Mouse (Mus musculus) liver, embryonic 13.5 days (tissue): ENCODE data around the gene Lect2. TPM values are rescaled to one million over a fixed set of nuclear protein-coding genes. Genes with fewer than 3 reads are reported as not detected.

Experiments used
- ATAC-seq: fragments of 200-750 bp; cut with Nextera tagmentation; 2 replicates; pipeline ENCODE4 v1.8.0; 2017; ENCODE audit warnings: low read depth, mild to moderate bottlenecking, moderate number of reproducible peaks, moderate library complexity
- DNase-seq: peaks from one replicate; pipeline ENCODE4 v3.0.0; 2022
- H3K27ac ChIP-seq: fragments of 300-500 bp; sonication (generic); 2 replicates; pipeline ENCODE4 v1.5.1; 2015; ENCODE audit warnings: moderate library complexity, mild to moderate bottlenecking, inconsistent platforms
- H3K27me3 ChIP-seq: fragments of 300-500 bp; sonication (generic); 2 replicates; pipeline ENCODE4 v1.6.1; 2015; ENCODE audit warnings: mild to moderate bottlenecking, inconsistent platforms
- H3K36me3 ChIP-seq: fragments of 300-500 bp; sonication (generic); 2 replicates; pipeline ENCODE4 v1.6.1; 2015; ENCODE audit warnings: mild to moderate bottlenecking, inconsistent platforms
- H3K4me1 ChIP-seq: fragments of 300-500 bp; sonication (generic); replicated peaks from 2 replicates; pipeline ENCODE4 v1.6.1; 2015; ENCODE audit warnings: inconsistent platforms
- H3K4me2 ChIP-seq: fragments of 300-500 bp; sonication (generic); 2 replicates; pipeline ENCODE4 v1.6.1; 2015; ENCODE audit warnings: inconsistent platforms, mild to moderate bottlenecking, moderate library complexity
- H3K4me3 ChIP-seq: fragments of 300-500 bp; sonication (generic); replicated peaks from 2 replicates; pipeline ENCODE4 v1.5.1; 2015; ENCODE audit warnings: mild to moderate bottlenecking, inconsistent platforms
- H3K9ac ChIP-seq: fragments of 300-500 bp; sonication (generic); 2 replicates; pipeline ENCODE4 v1.6.1; 2015; ENCODE audit warnings: mild to moderate bottlenecking, inconsistent platforms
- H3K9me3 ChIP-seq: fragments of 300-500 bp; sonication (generic); replicated peaks from 2 replicates; pipeline ENCODE4 v1.6.1; 2016; ENCODE audit warnings: inconsistent platforms
- WGBS: fragments of 180-500 bp; shearing (Covaris S2); methylation state at CpG from one replicate; pipeline ENCODE4 v1.1.7; 2015; ENCODE audit not compliant: insufficient replicate concordance; 5-methylcytosine and 5-hydroxymethylcytosine counted together
- polyA plus RNA-seq: library from polyadenylated mRNA; unstranded; fragments of >200 nt; fragmentation: Nextera tagmentation; extraction: Ambion mirVana; gene quantifications from 2 replicates; pipeline ENCODE4 v1.2.1, GENCODE M21; 2015

Lect2 gene
- polyA plus RNA-seq, 1 experiment from 2014 or later = 57.8 TPM

DNA sequence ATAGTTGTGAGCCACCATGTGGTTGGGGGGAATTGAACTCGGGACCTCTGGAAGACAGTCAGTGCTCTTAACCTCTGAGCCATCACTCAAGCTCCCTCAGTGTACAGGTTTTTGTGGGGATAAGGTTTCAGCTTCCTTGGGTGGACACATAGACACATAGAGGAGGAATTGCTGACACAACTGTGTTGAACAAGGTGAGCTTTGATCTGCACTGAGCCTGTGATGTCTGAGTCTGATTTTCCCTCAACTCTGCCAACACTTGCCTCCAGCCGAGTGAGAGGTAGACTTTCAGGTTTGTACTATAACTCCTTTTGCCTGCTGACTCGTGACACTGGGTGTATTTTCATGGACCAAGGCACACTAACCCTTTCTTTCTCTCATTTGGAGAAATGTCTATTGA lies 8.4 kb upstream of the Lect2 start:
- Histone ChIP-seq H3K4me3 (no peak overlapping the region), H3K9ac (no peak overlapping the region), H3K9me3 (no peaks in the 10 kb centered on the region), H3K27ac (no peak overlapping the region), H3K27me3 (no peaks in the 10 kb centered on the region), H3K4me1 (peaks cover 17% of the 10 kb centered on the region), H3K4me2 (no peak overlapping the region), H3K36me3 (no peaks in the 10 kb centered on the region)
- 37% methylated on average over 3 of the region's 3 CpGs for WGBS
- DNase-seq (no peak), ATAC-seq (no peak)

DNA sequence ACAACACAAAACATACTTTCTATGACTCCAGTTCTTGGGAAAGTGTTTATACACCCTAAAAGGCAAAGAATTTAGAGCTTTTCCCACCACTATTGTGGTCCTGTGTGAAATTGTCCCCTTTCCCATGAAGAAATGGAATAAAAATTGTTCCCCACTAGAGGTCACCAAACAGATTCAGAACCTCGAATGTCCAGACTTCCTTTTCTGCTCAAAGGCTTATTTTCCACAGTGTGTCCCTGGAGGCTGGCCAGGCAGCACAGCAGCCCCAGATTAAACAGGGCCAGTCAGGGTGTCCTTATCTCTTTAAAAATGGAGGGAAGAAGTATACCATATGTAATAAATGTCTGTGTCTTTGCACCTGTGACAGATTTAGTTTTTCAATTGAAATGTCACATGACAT lies 7.7 kb upstream of the Lect2 start:
- DNase-seq = no peak
- H3K4me3 ChIP-seq = no peak overlapping the region
- 0% methylated on average over 1 of the region's 1 CpGs for WGBS
- ATAC-seq = no peak
- no peaks in the 10 kb centered on the region for H3K36me3 ChIP-seq
- H3K27me3 ChIP-seq = no peaks in the 10 kb centered on the region
- H3K9ac ChIP-seq = no peak overlapping the region
- H3K27ac ChIP-seq = no peak overlapping the region
- no peaks in the 10 kb centered on the region for H3K9me3 ChIP-seq
- peaks cover 17% of the 10 kb centered on the region for H3K4me1 ChIP-seq
- H3K4me2 ChIP-seq = no peak overlapping the region

DNA sequence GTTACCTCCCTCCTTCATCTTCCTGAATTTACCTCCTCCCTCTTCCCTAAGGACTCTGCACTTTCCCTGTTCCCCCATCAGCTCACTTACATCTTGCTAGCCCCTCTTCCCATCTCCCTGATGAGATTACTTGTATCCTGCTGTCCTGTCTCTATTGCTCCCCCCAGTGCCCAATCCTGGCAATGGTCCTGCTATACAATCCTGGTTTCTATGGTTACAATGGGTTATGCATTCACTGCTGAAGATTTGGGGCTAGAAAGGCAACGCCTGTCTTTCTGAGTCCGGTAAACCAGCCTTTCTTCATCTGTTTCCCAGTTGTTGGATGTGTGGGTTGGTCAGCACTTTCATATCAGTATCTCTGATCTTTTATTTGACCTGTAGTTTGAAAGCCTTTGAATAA lies 6.1 kb upstream of the Lect2 start:
- WGBS = 7% methylated on average over 2 of the region's 2 CpGs
- Histone ChIP-seq H3K4me2 (no peak overlapping the region), H3K4me1 (peaks cover 7% of the 10 kb centered on the region; the same call in 1 of the 2 replicates), H3K27me3 (no peaks in the 10 kb centered on the region), H3K9ac (no peak overlapping the region), H3K4me3 (no peak overlapping the region), H3K27ac (no peak overlapping the region), H3K36me3 (no peaks in the 10 kb centered on the region), H3K9me3 (no peaks in the 10 kb centered on the region)
- ATAC-seq = no peak
- peak; percentile 20 for DNase-seq

DNA sequence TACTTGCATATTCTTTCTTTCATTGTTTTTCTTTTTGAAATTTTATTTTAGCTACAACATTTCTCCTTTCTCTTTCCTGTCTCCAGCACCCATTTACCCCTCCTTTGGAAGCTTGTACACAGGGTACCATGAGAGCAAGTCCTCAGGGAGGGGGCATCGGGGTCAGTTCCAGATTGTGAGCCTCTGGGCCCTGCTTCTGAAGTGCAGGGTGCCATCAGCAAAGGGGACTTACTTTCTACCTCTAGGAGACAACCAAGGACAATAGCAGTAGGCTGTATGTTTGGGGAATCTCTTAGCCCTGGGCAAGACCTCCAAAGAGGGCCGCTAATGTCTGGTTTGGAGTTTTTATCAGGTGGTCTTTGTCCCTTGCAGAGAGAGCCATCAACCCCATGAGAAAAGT lies 5.6 kb upstream of the Lect2 start:
- Histone ChIP-seq H3K27me3 (no peaks in the 10 kb centered on the region), H3K9me3 (no peaks in the 10 kb centered on the region), H3K4me1 (0 out of 2 replicates have a peak, but pooled peaks cover 5% of the 10 kb centered on the region), H3K4me3 (no peak overlapping the region), H3K36me3 (no peaks in the 10 kb centered on the region), H3K4me2 (no peak overlapping the region), H3K27ac (no peak overlapping the region), H3K9ac (no peak overlapping the region)
- WGBS = 36% methylated on average over 2 of the region's 2 CpGs
- DNase-seq = no peak
- no peak for ATAC-seq

GRCm38 (mm10) chr13:56551661-56552060 lies 3.4 kb upstream of the Lect2 start:
- H3K4me3 ChIP-seq = no peak overlapping the region
- no peak for DNase-seq
- H3K9me3 ChIP-seq = no peaks in the 10 kb centered on the region
- H3K27me3 ChIP-seq = no peaks in the 10 kb centered on the region
- no peak overlapping the region for H3K27ac ChIP-seq
- H3K4me2 ChIP-seq = no peak overlapping the region
- no peaks in the 10 kb centered on the region for H3K36me3 ChIP-seq
- H3K9ac ChIP-seq = no peak overlapping the region
- H3K4me1 ChIP-seq = 0 out of 2 replicates have a peak, but pooled peaks cover 5% of the 10 kb centered on the region
- WGBS = 25% methylated on average over 6 of the region's 6 CpGs
- no peak for ATAC-seq

- no peaks in the 10 kb centered on the region for H3K36me3 ChIP-seq
- 0 out of 2 replicates have a peak, but pooled peaks cover 5% of the 10 kb centered on the region for H3K4me1 ChIP-seq
- DNase-seq (no peak), ATAC-seq (no peak)
- no peaks in the 10 kb centered on the region for H3K27me3 ChIP-seq
- H3K4me2 ChIP-seq = no peak overlapping the region
- H3K27ac ChIP-seq = no peak overlapping the region
- WGBS = 13% methylated on average over 1 of the region's 1 CpGs
- H3K9ac ChIP-seq = no peak overlapping the region
- H3K4me3 ChIP-seq = no peak overlapping the region
- no peaks in the 10 kb centered on the region for H3K9me3 ChIP-seq
Observed at GRCm38 (mm10) chr13:56550574-56550973, 2.3 kb upstream of the Lect2 start.

DNA sequence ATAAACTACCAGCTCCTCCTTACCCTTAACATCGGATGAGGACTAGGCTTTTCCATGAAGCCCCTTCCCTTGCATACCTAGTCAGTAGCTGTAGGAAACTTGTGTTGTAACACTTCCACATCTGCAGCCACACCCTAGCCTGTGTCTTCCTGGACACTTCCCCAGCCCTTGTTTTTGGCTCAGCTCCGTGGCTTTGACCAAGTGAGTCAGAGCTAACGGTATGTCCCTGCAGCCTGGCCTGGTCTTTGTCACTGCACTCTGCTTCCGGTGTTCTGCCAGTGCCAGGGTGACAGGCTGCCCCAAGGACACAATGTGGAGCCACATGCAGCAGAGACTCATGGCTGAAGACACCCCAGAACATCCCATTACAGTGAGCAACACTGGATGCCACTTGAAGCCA lies 1.1 kb upstream of the Lect2 start:
- WGBS = 20% methylated on average over 4 of the region's 4 CpGs
- Histone ChIP-seq H3K36me3 (no peaks in the 10 kb centered on the region), H3K4me3 (no peak overlapping the region), H3K9ac (no peak overlapping the region), H3K27ac (no peak overlapping the region), H3K27me3 (no peaks in the 10 kb centered on the region), H3K4me2 (no peak overlapping the region), H3K4me1 (0 out of 2 replicates have a peak, but pooled peaks cover 5% of the 10 kb centered on the region), H3K9me3 (no peaks in the 10 kb centered on the region)
- ATAC-seq = no peak
- no peak for DNase-seq

DNA sequence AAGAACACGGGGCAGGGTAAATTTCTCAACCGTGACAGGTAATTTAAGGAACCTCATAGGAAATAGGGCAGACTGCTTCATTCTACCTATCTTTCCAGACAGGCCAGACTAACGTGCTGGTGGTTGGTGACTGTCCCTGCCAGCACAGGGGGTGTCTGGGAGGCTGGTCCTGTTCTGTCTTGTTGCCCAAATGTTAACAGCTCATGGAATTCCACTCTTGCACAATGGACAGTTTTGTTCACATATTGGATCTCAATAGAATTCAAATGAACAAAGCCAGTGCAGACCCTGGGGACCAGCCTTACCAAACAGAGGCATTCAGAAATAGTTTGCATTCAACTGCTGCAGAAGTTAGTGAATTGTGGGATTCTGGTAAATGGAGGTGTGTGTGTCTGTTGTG lies 3.3 kb downstream of the Lect2 start:
- Histone ChIP-seq H3K4me2 (no peak overlapping the region), H3K27ac (no peak overlapping the region), H3K4me3 (no peak overlapping the region), H3K9me3 (no peaks in the 10 kb centered on the region), H3K27me3 (no peaks in the 10 kb centered on the region), H3K4me1 (0 out of 2 replicates have a peak, but pooled peaks cover 5% of the 10 kb centered on the region), H3K9ac (no peak overlapping the region), H3K36me3 (no peaks in the 10 kb centered on the region)
- no peak for DNase-seq
- 68% methylated on average over 3 of the region's 3 CpGs for WGBS
- no peak for ATAC-seq

- H3K4me3 ChIP-seq = no peak overlapping the region
- DNase-seq (no peak), ATAC-seq (no peak)
- no peak overlapping the region for H3K27ac ChIP-seq
- H3K36me3 ChIP-seq = no peaks in the 10 kb centered on the region
- no peaks in the 10 kb centered on the region for H3K4me1 ChIP-seq
- no peaks in the 10 kb centered on the region for H3K9me3 ChIP-seq
- H3K9ac ChIP-seq = no peak overlapping the region
- 66% methylated on average over 9 of the region's 9 CpGs for WGBS
- H3K27me3 ChIP-seq = no peaks in the 10 kb centered on the region
- no peak overlapping the region for H3K4me2 ChIP-seq
Observed at GRCm38 (mm10) chr13:56543805-56544204, 4.5 kb downstream of the Lect2 start.

DNA sequence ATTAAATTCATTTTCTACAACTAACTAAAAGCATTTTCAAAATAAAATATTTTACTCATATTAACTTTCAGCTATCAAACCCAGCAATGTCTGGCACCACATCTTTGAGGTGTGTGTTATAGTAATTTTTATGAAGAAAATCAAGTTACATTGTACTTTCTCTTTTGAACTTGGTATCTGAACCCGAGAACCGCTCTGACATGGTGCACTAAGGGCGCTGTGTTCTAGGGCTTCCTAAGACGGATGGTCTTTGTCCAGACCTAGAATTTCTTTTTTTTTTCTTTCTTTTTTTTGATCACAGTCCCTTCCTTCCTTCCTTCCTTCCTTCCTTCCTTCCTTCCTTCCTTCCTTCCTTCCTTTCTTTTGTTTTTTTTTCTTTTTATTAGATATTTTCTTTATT lies 8.5 kb downstream of the Lect2 start:
- Histone ChIP-seq H3K27ac (no peak overlapping the region), H3K4me2 (no peak overlapping the region), H3K27me3 (no peaks in the 10 kb centered on the region), H3K9ac (no peak overlapping the region), H3K4me1 (no peaks in the 10 kb centered on the region), H3K9me3 (no peaks in the 10 kb centered on the region), H3K4me3 (no peak overlapping the region), H3K36me3 (no peaks in the 10 kb centered on the region)
- WGBS = 71% methylated on average over 4 of the region's 4 CpGs
- ATAC-seq (no peak), DNase-seq (no peak)

DNA sequence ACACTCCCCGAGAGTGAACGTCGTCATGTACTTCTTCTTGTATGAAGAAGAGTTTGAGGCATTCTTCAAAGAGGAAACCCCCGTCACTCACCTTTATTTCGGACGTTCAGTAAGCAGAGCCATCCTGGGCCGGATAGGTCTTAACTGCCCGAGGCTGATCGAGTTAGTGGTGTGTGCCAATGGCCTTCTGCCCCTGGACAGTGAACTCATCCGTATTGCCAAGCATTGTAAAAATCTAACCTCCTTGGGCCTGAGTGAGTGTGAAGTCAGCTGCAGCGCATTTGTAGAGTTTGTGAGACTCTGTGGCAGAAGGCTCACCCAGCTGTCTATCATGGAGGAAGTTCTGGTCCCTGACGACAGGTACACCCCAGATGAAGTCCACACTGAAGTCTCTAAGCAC lies 11.3 kb downstream of the Lect2 start:
- no peak overlapping the region for H3K4me3 ChIP-seq
- H3K4me2 ChIP-seq = no peak overlapping the region
- ATAC-seq (no peak), DNase-seq (no peak)
- no peaks in the 10 kb centered on the region for H3K9me3 ChIP-seq
- no peak overlapping the region for H3K27ac ChIP-seq
- no peaks in the 10 kb centered on the region for H3K4me1 ChIP-seq
- WGBS = 75% methylated on average over 12 of the region's 12 CpGs
- H3K27me3 ChIP-seq = no peaks in the 10 kb centered on the region
- H3K36me3 ChIP-seq = no peaks in the 10 kb centered on the region
- no peak overlapping the region for H3K9ac ChIP-seq

DNA sequence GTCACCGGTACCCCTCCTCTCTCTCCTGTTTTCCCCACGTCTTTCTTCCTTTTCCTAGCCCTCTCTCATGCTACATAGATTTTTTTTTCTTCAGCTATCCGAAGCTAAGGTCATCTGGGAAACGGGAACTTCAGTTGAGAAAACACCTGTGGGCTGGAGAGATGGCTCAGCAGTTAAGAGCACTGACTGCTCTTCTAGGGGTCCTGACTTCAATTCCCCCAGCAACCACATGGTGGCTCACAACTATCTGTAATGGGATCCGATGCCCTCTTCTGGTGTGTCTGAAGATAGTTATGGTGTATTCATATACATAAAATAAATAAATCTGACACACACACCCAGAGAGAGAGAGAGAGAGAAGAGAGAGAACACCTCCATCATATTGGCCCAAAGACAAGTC lies 12.7 kb downstream of the Lect2 start:
- WGBS = 54% methylated on average over 5 of the region's 5 CpGs
- Histone ChIP-seq H3K4me2 (no peak overlapping the region), H3K4me3 (no peak overlapping the region), H3K27me3 (no peaks in the 10 kb centered on the region), H3K36me3 (no peaks in the 10 kb centered on the region), H3K9me3 (no peaks in the 10 kb centered on the region), H3K9ac (no peak overlapping the region), H3K27ac (no peak overlapping the region), H3K4me1 (no peaks in the 10 kb centered on the region)
- DNase-seq = no peak
- no peak for ATAC-seq
